Mouse (Mus musculus) megakaryocyte-erythroid progenitor cell, adult 5-6 weeks (primary cell): ENCODE measurements around the gene Gdf15. TPM values are rescaled to one million over a fixed set of nuclear protein-coding genes. Genes with fewer than 3 reads are reported as not detected.

Source experiments
- ATAC-seq: replicated peaks from 2 replicates; pipeline ENCODE4 v1.8.0; 2016; ENCODE audit warnings: mild to moderate bottlenecking, inconsistent platforms; ENCODE audit not compliant: severe bottlenecking, poor library complexity, low FRiP score, low TSS enrichment
- total RNA-seq, 2 experiments: library from RNA; stranded (forward) in 1 of 2; stranded (reverse) in 1 of 2; fragments of 200-1000, 215-1000 nt in 1 of 2; fragments of >200 nt in 1 of 2; fragmentation: Nextera tagmentation in 1 of 2; gene quantifications; 2 replicates each; pipeline ENCODE4 v1.2.3; 2014 to 2017

The Gdf15 gene
- total RNA-seq (2014; fragmentation: Nextera tagmentation) (not detected in 2 replicates), total RNA-seq (2017) (not detected in 2 replicates)

DNA sequence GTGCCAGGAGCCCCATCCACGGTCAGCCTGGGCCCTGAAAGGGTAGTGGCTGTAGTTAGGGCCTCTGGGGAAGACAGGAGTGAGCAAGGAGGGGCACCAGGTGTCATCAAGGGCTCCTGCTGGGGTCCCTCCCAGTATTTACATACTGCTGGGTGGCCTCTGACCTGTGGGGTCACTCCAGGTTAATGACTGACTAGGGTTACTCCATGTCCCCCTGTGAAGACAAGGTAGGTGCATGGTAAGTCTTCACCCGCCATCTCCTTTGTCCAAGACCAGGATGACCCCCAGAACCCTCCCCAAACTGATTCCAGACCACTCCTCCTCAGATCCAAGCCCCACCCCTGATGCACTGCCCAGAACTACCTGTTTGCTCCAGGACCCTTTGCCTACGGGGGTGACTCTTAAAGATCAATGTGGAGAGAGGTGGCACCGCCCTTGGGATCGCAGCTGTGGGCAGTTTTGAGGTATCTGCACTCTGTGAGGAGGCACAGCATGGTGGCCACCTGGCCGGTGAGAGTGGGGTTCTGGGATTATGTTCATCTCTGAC, at the start of gene Gdf15:
Gdf15 (minus strand) TSS at position 111 of the 547 bp plus-strand sequence.
- no peak for ATAC-seq

DNA sequence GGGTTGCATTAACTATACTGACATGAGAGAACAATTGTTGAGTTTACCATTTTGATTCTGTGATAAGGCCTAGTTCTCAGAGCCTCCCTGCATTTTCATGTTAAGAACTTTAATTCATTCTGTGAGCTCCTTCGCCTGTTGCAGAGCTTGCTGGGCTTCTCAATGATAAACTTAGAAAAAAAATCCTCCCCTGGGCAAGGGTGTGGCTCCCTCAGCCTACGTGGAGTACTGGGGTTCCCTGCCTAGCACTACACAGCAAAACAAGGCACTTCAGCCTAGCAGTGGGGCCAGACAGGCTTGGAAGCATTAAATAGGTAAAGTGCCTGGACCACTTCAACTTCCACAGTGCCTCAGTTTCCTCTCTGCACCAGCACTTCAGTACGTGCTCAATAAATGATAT, 49.2 kb upstream of the Gdf15 start:
- no peak for ATAC-seq

DNA sequence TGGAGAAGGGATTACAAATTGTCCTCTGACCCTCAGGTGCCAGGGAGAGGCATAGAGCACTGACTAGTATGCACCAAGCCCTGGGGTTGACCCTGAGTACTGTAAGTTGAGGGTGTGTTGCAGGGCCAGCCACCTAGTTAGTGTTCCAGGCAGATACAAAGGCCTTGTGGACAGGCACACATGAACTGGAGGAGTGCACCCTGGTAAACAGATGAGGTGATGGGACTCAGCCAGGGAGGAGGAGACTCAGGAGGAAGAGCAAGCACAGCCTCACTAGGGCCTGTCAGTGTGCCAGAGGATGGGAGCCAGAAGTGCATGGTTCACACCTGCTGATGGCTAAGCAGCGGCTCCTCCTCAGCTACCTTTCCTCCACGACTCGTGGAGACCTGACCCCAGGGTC, 47.8 kb upstream of the Gdf15 start:
- no peak for ATAC-seq

DNA sequence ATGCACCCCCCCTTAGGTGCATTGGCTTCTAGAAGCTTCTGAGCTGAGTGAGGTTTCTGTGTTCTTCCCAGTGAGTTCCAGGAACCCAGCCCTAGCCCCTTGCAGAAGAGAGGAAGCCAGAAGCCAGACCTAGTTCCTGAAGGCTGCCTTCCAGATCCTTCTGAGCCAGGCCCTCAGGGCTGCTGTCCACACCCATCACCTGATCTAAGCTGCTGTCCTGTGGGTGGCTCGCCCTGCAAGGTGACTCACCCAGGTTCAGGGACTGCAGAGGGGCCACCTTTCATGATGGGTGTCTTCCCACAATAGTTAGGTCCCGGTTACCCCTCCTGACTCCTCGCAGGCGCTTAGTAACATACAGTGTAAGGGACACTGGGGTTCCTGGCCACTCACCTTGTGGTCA, 47.1 kb upstream of the Gdf15 start:
- no peak for ATAC-seq

DNA sequence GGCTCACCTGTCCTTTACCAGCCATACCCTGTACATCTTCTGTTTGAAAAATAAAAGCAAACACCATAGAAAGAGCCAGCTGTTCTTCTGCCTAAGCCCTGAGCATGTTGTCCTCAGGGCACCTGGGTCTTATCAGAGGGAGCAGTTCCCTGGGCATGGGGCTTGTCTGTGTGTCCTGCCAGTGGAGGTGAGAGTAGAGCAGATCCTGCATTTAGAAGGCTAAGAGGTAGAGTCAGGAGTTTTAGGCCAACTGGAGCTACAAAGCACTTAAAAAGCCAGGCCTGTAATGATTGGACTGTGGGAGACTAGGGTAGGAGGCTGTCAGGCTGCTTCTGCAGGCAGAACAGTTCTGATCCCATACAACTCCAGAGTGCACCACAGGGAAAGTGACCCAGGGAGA, 46.4 kb upstream of the Gdf15 start:
- ATAC-seq = no peak

DNA sequence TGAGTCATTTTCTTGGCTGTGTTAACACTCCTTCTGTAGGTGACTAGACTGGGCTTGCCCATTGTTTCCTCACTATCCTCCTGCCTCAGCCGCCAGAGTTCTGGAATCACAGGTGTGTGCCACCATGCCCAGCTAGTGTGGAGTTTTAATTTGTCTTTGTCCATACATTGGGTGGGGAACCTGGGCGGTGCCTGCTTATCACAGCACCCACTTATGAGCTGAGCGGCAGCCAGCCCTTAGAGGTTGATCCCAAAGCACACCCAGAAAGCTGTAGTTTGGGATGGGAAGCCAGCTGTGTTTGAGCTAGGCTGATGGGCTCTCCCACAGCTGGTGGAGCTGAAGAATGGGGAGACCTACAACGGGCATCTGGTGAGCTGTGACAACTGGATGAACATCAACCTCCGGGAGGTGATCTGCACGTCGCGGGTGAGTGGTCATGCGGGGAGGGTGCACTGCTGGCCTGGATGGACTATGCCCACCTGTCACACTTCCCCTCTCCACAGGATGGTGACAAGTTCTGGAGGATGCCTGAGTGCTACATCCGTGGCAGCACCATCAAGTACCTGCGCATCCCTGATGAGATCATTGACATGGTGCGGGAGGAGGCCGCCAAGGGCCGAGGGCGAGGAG, 45.3 kb upstream of the Gdf15 start:
- no peak for ATAC-seq

DNA sequence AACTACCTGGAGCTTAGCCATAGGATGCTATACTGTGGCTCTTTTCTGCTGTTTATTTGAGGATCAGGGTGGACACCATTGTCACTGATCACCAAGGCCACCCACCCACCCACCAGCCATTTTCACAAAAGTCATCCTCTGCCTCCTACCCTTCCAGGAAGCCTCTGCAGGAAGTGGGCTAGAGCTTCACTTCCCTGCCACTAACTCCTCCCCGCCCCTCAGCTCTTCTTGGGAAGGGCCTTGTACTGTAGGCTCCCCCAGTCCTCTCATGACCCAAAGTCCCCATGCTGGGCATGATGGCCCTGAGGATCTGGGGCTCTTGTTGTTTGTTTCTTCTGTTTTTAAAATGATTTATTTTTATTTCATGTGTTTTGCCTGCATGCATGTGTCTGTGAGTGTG, 43.1 kb upstream of the Gdf15 start:
- no peak for ATAC-seq

DNA sequence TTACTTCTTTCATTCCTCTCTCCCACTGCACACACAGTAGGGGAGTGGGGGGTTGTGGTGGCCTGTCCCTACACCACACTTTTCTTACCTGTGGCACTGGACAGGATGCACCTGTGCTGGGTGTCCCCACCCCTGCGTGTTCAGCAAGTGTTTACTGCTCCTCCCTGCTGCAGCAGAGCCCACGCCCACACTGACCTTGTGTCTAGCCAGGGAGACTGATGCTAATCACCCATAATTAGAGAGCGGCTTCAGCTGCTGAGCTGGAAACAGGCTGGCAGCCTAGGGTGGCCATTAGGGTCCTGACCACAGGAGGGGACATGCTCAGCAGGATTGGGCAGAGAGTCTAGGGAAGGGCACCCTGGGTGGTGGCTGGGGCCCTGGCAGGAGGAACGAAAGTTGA, 42.5 kb upstream of the Gdf15 start:
- no peak for ATAC-seq

DNA sequence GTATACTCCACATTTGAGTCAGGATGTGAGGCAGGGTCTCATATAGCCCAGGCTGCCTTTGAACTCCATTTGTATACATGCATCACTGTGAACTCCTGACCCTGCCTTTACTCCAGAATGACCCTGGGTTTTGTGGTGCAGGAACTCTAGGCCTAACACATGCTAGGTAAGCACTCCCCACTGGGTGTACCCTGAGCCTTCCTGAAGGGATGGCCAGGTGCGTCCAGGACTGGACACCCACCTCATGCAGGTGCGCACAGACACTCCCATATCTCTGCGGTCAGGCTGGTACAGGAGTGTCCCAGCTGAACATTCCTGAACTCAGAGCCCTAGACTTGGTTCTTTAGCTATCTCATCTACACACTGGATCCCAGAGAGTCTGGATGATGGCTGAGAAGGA, 41.9 kb upstream of the Gdf15 start:
- ATAC-seq = no peak

DNA sequence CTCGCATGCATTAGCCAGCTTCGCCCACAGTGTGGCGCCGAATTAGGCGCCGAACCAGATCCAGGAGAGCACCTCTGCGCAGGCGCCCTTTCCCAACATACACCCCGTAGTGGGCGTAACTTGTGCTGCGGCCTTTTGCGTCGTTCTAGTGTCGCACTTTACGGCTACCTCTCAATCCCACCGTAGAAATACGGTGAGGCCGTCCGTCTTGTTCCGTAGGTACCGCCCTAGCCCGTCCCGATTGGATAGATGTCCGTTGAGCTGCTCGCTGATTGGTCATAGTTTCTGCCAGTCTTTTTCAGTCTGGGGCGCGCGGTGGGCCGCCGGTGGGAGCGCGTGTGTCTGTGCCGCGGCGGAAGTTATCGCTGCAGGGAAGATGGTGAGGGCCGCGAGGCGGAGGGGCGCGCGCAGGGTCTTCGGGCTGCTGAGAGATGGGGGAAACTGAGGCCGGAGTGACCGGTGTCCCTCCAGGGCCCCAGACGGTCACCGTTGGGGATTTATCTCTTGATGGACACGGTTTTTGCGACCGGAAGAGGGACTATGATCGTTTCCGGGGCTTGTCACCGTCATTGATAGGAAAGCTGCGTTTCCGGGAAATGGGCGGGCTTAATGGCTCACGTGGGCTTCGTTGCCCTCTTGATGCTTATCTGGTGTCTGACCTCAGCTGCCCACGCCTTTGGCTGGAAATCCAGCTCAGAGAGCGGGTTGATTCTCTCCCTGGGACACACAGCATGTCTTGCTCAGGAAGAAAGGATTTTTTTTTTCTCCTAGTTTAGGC, 41.0 kb upstream of the Gdf15 start, which contains the start of gene Lsm4:
Lsm4 (plus strand) TSS at position 170 of the 778 bp plus-strand sequence.
- peak; percentile 91 for ATAC-seq

DNA sequence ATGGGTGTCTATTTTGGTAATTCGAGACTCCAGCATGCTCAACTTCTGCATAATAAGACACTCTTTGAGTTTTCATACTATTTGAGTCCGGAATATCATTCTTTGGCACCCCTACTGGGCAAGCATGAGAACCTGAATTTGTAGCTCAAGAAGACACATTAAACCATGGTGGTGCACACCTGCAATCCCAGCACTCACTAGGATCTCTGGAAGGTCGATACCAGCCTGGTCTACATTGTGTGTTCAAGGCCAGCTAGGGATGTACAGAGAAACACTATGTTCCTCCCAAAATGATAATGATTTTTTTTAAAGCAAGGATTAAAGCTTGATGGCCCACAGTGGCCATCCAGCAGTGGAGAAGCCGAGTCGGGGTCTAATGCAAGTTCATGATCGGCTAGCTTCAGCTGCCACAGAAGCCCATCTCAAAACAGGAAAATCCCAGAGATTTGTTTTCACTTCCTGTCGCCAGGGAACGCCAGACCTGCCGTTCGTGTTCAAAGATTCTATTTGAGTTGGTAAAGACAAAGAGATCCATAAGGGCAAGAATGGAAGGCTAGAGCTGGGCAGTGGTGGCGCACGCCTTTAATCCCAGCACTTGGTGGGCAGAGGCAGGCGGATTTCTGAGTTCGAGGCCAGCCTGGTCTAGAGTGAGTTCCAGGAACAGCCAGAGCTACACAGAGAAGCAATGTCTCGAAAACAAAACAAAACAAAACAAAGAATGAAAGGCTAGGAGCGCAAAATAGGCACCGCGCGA, 40.2 kb upstream of the Gdf15 start:
- no peak for ATAC-seq

DNA sequence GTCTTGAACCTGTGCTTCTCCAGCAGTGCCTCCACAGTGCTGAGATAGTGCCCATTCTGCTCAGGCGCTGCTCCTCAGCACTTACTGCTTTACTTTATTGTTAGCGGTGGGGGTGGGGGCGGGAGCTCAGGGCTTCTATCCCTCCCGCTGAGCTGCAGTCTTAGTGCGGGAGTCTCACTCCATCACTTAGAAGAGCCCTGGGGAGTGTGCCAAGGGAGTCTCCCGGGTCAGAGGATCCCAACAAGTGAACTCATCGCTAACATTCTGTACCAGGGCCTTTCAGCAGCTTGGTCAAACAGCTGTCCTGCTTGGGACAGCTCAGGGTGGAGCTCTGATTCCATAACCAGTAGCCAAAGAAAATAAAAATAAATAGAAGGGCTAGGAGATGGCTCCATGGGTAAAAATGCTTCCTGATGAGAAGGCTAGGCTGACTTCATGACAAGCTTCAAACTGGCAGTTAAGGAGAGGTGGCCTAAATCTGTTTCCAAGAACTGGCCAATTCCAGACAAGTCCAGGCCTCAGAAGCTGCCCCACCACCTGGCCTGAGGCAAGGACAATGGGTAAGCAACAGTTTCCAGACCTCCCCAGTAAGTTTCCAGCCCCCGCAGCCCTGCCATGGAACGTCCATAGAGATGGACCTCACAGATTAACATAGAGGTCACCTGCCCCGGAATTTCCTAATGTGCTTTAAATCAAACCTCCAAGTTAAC, 39.5 kb upstream of the Gdf15 start:
- no peak for ATAC-seq

DNA sequence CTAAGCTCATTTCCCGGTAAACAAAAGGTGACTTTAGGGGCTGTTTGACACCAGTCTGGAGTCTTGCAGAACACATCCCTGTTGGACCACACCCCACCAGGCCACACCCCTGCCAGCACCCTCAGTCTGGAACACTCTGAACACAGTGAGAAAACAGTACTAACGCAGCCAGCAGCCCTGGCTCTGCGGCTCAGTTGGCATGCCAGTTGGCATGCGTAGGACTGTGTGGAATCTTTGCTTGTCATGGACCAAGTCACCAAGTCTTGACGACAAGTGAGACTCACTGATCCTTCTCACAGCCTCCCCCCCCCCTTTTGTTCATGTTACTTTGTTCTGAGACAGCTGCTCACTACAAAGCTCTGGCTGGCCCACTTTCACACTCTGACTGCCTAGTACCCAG, 34.8 kb upstream of the Gdf15 start:
- peak; percentile 83 for ATAC-seq

DNA sequence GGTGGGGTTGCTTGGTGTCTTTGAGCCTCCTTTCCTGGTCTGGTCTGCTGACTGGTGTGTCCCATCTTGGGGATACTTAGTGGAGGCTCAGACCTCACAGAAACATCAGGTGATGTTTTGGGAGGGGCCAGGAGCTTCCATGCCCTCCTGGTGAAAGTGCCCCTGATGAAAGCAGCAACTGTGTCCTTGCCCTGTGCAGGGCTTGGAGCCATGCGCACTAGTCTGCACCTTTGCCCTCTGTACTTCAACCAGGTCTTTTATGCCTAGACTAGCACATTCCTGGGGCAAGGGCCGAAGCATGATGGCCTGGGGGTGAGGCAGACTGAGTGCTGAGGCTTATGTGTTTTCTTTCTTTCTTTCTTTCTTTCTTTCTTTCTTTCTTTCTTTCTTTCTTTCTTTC, 33.3 kb upstream of the Gdf15 start:
- ATAC-seq = no peak

DNA sequence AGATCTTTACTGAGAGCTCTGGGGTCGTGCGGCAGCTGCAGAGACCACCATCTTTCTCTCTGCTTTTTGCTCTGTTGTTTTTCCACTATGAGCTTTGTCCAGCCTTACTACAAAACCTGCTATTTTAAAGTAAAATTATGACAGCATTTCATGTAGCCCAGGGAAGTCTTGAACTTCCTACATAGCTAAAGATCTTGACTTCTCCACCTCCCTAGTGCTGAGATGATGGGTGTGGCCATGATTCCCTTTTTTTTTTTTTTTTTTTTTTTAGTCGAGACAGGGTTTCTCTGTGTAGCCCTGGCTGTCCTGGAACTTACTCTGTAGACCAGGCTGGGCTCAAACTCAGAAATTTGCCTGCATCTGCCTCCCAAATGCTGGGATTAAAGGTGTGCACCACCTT, 32.4 kb upstream of the Gdf15 start:
- no peak for ATAC-seq

DNA sequence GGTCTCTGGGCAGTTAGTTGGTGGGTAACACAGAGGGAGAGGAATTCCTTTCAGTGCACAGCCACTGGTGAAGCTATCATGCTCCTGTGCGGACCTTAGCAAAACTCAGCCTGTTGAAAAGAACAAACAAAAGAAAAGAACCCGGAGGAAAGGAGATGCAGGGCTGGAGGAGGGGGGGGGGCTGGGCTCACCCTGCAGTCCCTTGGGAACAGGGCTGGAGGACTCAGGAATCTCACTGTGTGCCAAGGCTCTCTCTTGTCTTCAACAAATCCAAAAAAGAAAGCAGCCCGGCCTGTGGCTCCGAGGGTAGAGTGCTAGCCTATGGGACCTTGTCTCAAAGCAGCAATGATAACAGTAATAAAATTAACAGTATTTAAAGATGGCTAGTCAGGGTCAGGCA, 31.4 kb upstream of the Gdf15 start:
- ATAC-seq = no peak

DNA sequence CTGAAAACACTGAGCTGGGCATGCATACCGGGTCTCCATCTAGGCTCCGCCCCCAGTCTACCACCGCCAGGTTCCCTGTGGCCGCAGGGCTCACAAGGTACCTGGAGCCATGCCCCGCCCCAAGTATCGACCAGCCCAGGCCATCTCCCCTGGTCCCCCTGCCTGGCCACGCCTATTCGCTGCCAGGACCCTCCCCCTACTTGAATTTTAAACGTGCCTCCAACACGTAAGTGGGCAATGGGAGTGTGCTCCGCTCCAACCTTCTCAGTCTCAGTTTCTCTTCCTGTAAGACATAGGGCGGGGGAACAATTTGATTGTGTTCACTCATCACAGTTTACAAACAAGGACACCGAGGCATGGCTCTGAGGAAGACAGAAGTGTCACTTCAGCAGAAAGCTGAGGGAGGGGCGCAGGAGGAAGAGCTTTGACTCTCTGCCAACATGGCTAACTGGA, 28.0 kb upstream of the Gdf15 start, which contains the start of gene Pgpep1:
Pgpep1 (minus strand) TSS at position 116 of the 453 bp plus-strand sequence.
- peak; percentile 15; the same call in 1 of the 2 replicates for ATAC-seq

DNA sequence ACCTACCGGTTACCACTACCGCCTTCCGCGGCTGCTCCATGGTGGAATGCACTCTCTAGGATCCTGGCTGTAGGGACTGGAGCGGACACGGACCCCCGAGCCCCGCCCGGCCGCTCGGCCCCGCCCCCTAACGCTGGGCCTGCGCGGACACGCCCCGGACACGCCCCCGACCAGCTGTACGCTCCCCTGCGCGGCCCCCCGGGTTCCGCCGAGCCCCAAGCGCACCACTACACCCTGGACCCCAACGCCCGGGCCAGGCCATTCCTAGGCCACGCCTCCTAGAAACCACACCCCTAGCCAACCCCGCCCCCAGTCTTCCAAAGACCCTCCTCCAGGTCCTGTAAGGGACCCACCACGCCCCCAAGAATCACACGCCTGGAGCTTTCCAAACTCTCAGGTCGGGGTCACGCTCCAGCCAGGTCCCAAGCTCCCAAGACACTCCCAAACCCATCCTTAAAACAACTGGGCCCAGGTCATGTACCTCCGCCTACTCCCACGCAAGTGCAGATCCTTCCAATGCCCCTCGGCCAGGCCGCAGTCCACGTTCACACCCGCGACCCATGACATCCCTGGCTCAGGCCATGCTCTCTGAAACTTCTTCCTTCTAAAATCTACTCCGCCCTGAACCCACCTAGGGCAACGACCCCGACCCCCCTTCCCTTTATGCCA, 27.5 kb upstream of the Gdf15 start:
- peak; percentile 78 for ATAC-seq
